Mouse (Mus musculus): ENCODE results near the gene Samd11.

The Samd11 gene

GRCm38 (mm10) chr4:156215649-156216048 is 39.8 kb downstream of the Samd11 start, which contains the start of gene Perm1:
Perm1 (plus strand) TSS chr4:156215868.
- no peak for DNase-seq (ENCODE audit: low read depth, low spot score)

- no peak for DNase-seq (ENCODE audit: low read depth, low spot score)
These were observed 42.3 kb downstream of the Samd11 start for GRCm38 (mm10) chr4:156213134-156213533.

- no peak for DNase-seq (ENCODE audit: low read depth, low spot score)
These were observed 45.4 kb downstream of the Samd11 start for GRCm38 (mm10) chr4:156209963-156210635.

GRCm38 (mm10) chr4:156208872-156209271 is 46.6 kb downstream of the Samd11 start:
- no peak for DNase-seq (ENCODE audit: low read depth, low spot score)

- DNase-seq (ENCODE audit: low read depth, low spot score): no peak
These were observed 51.9 kb downstream of the Samd11 start for GRCm38 (mm10) chr4:156203413-156204131.

GRCm38 (mm10) chr4:156203001-156203412 is 52.5 kb downstream of the Samd11 start, which contains the start of gene AW011738:
AW011738 (plus strand) TSS chr4:156203304.
- no peak for DNase-seq (ENCODE audit: low read depth, low spot score)

- DNase-seq (ENCODE audit: low read depth, low spot score): no peak
These were observed 53.0 kb downstream of the Samd11 start for GRCm38 (mm10) chr4:156202462-156202893.

- no peak for DNase-seq (ENCODE audit: low read depth, low spot score)
These were observed 54.6 kb downstream of the Samd11 start, which contains the start of gene Isg15 for GRCm38 (mm10) chr4:156200623-156201475. Isg15 (minus strand) TSS chr4:156200818.

- DNase-seq (ENCODE audit: low read depth, low spot score): peak; percentile 76
These were observed 57.6 kb downstream of the Samd11 start for GRCm38 (mm10) chr4:156197829-156198205.

GRCm38 (mm10) chr4:156197131-156197828 is 58.2 kb downstream of the Samd11 start, which contains the start of gene Agrn:
Agrn (minus strand) TSS chr4:156197488.
- DNase-seq (ENCODE audit: low read depth, low spot score): peak; percentile 57

Data from retina, postnatal 7 days (tissue).